Mouse (Mus musculus): ENCODE measurements around the gene Rora. TPM values are rescaled to one million over a fixed set of nuclear protein-coding genes. Genes with fewer than 3 reads are reported as not detected.

Gene Rora
- polyA plus RNA-seq, 1 experiment from 2014 or later = 23.2 TPM

DNA sequence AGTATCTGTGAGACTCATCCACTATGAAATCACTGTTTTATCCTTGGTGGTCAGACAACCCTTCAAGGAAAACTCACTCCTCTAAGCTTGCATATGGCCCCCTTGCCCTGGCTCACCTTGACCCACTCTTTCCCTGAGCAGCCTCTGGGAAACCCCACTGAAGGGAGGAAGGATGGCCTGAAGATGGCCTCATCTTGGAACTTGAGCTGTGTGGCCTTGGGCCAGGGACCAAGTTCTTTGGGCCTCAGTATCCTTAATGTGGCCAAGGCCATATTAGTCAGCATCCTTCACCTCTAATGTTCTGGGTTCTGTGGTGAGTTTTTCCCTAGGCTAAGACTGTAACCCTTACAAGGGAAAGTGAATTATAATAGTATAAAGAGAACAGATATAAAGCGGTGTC is 45.8 kb downstream of the Rora start:
- peaks cover 11% of the 10 kb centered on the region for H3K4me1 ChIP-seq (ENCODE audit: control insufficient read depth, insufficient read depth, low read length)
- H3K4me2 ChIP-seq (ENCODE audit: low read depth, low read length) = no peak overlapping the region
- ATAC-seq (ENCODE audit: low read depth) = no peak
- H3K27me3 ChIP-seq (ENCODE audit: control insufficient read depth, insufficient read depth, low read length) = no peaks in the 10 kb centered on the region
- WGBS = 91% methylated on average over 1 of the region's 1 CpGs
- no peak overlapping the region for H3K27ac ChIP-seq (ENCODE audit: low read depth, low read length)
- H3K36me3 ChIP-seq (ENCODE audit: control insufficient read depth, insufficient read depth, low read length) = no peaks in the 10 kb centered on the region
- no peak overlapping the region for H3K9ac ChIP-seq (replicated peaks; ENCODE audit: low read depth, low read length)
- H3K4me3 ChIP-seq (ENCODE audit: low read depth, low read length) = no peak overlapping the region
- H3K9me3 ChIP-seq (ENCODE audit: control insufficient read depth, low read length) = no peaks in the 10 kb centered on the region

DNA sequence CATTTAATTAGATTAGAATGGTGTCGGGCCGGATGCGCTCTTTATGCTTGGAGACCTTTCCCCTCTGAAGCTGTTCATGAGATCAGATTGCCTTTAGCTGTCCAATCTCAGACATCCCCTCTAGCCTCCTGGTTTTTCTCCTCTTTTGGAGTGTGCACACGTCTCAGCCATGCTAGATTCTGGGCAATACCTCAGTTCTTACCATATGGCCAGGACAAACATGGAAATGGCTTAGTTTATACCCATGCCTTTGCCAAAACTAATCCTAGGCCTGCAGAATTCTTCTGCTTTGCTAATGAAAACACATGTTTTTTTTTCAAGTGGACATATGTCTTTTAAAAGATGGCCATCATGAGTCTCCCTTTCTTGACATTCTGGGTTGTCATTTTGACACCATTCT is 46.3 kb downstream of the Rora start:
- H3K27me3 ChIP-seq (ENCODE audit: control insufficient read depth, insufficient read depth, low read length) = no peaks in the 10 kb centered on the region
- H3K36me3 ChIP-seq (ENCODE audit: control insufficient read depth, insufficient read depth, low read length) = no peaks in the 10 kb centered on the region
- H3K4me1 ChIP-seq (ENCODE audit: control insufficient read depth, insufficient read depth, low read length) = peaks cover 8% of the 10 kb centered on the region
- H3K4me2 ChIP-seq (ENCODE audit: low read depth, low read length) = no peak overlapping the region
- H3K9ac ChIP-seq (replicated peaks; ENCODE audit: low read depth, low read length) = no peak overlapping the region
- H3K9me3 ChIP-seq (ENCODE audit: control insufficient read depth, low read length) = no peaks in the 10 kb centered on the region
- no peak for ATAC-seq (ENCODE audit: low read depth)
- H3K4me3 ChIP-seq (ENCODE audit: low read depth, low read length) = no peak overlapping the region
- 67% methylated on average over 4 of the region's 4 CpGs for WGBS
- H3K27ac ChIP-seq (ENCODE audit: low read depth, low read length) = no peak overlapping the region

- Histone ChIP-seq H3K9ac (replicated peaks; ENCODE audit: low read depth, low read length) (no peak overlapping the region), H3K36me3 (ENCODE audit: control insufficient read depth, insufficient read depth, low read length) (no peaks in the 10 kb centered on the region), H3K27ac (ENCODE audit: low read depth, low read length) (no peak overlapping the region), H3K27me3 (ENCODE audit: control insufficient read depth, insufficient read depth, low read length) (no peaks in the 10 kb centered on the region), H3K4me3 (ENCODE audit: low read depth, low read length) (no peak overlapping the region), H3K4me1 (ENCODE audit: control insufficient read depth, insufficient read depth, low read length) (peaks cover 5% of the 10 kb centered on the region; the same call in 1 of the 2 replicates), H3K9me3 (ENCODE audit: control insufficient read depth, low read length) (no peaks in the 10 kb centered on the region), H3K4me2 (ENCODE audit: low read depth, low read length) (no peak overlapping the region)
- WGBS = 68% methylated on average over 5 of the region's 5 CpGs
- ATAC-seq (ENCODE audit: low read depth) = no peak
These were observed 54.0 kb downstream of the Rora start for GRCm38 (mm10) chr9:68707636-68708035.

DNA sequence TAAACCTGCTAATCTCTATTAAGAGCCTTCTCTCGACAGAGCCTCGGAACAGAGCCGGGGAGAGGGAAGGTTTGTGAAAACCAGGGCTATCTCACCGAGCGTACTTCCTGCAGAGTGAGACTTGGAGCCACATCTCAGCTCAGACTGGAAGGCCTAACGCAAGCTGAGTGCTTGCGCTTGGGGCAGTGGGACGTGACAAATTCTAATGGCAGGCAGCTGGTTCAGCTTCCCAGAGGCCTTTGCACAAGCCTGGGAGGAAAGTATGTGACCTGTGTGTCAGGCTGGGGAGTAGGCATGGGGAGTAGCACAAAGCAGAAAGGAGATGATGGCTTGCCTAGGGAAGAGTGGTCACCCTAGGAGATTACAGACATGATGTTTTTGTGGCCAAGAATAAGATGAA is 55.6 kb downstream of the Rora start:
- Histone ChIP-seq H3K4me1 (ENCODE audit: control insufficient read depth, insufficient read depth, low read length) (peaks cover 5% of the 10 kb centered on the region; the same call in 1 of the 2 replicates), H3K36me3 (ENCODE audit: control insufficient read depth, insufficient read depth, low read length) (no peaks in the 10 kb centered on the region), H3K27ac (ENCODE audit: low read depth, low read length) (no peak overlapping the region), H3K9me3 (ENCODE audit: control insufficient read depth, low read length) (no peaks in the 10 kb centered on the region), H3K9ac (replicated peaks; ENCODE audit: low read depth, low read length) (no peak overlapping the region), H3K27me3 (ENCODE audit: control insufficient read depth, insufficient read depth, low read length) (no peaks in the 10 kb centered on the region), H3K4me2 (ENCODE audit: low read depth, low read length) (no peak overlapping the region), H3K4me3 (ENCODE audit: low read depth, low read length) (no peak overlapping the region)
- no peak for ATAC-seq (ENCODE audit: low read depth)
- WGBS = 66% methylated on average over 8 of the region's 8 CpGs

GRCm38 (mm10) chr9:68710893-68711654 is 57.5 kb downstream of the Rora start:
- 67% methylated on average over 14 of the region's 14 CpGs for whole genome bisulfite sequencing

DNA sequence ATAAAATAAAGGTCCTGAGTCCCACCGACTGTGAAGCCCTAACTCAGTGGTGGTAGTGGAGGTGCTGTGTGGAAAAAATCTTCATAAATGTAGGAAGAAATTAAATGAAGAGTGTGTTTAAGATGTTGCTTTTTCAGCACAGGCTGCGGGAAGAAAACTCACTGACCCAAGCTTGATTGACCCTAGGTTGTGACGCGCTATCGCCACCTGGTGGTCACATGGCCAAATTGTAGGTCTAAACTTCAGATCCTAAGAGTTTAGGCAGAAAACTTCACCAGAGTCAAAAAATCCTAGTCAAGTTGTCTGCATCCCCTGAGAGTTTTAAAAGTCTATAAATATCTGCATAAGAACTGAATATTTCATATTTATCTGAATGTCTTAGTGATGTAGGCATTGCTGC is 63.4 kb downstream of the Rora start:
- no peak overlapping the region for H3K4me3 ChIP-seq (ENCODE audit: low read depth, low read length)
- no peaks in the 10 kb centered on the region for H3K9me3 ChIP-seq (ENCODE audit: control insufficient read depth, low read length)
- no peak overlapping the region for H3K27ac ChIP-seq (ENCODE audit: low read depth, low read length)
- no peak for ATAC-seq (ENCODE audit: low read depth)
- H3K4me2 ChIP-seq (ENCODE audit: low read depth, low read length) = no peak overlapping the region
- no peaks in the 10 kb centered on the region for H3K4me1 ChIP-seq (ENCODE audit: control insufficient read depth, insufficient read depth, low read length)
- WGBS = 23% methylated on average over 5 of the region's 5 CpGs
- H3K36me3 ChIP-seq (ENCODE audit: control insufficient read depth, insufficient read depth, low read length) = no peaks in the 10 kb centered on the region
- no peak overlapping the region for H3K9ac ChIP-seq (replicated peaks; ENCODE audit: low read depth, low read length)
- H3K27me3 ChIP-seq (ENCODE audit: control insufficient read depth, insufficient read depth, low read length) = no peaks in the 10 kb centered on the region

More at GRCm38 (mm10) chr9:68710893-68711654, 57.5 kb downstream of the Rora start:
- Histone ChIP-seq H3K9ac (replicated peaks; ENCODE audit: low read depth, low read length) (no peak overlapping the region), H3K4me3 (ENCODE audit: low read depth, low read length) (no peak overlapping the region), H3K27ac (ENCODE audit: low read depth, low read length) (no peak overlapping the region), H3K4me1 (ENCODE audit: control insufficient read depth, insufficient read depth, low read length) (peaks cover 5% of the 10 kb centered on the region; the same call in 1 of the 2 replicates), H3K9me3 (ENCODE audit: control insufficient read depth, low read length) (no peaks in the 10 kb centered on the region), H3K4me2 (ENCODE audit: low read depth, low read length) (no peak overlapping the region), H3K27me3 (ENCODE audit: control insufficient read depth, insufficient read depth, low read length) (no peaks in the 10 kb centered on the region), H3K36me3 (ENCODE audit: control insufficient read depth, insufficient read depth, low read length) (no peaks in the 10 kb centered on the region)
- no peak for ATAC-seq (ENCODE audit: low read depth)

DNA sequence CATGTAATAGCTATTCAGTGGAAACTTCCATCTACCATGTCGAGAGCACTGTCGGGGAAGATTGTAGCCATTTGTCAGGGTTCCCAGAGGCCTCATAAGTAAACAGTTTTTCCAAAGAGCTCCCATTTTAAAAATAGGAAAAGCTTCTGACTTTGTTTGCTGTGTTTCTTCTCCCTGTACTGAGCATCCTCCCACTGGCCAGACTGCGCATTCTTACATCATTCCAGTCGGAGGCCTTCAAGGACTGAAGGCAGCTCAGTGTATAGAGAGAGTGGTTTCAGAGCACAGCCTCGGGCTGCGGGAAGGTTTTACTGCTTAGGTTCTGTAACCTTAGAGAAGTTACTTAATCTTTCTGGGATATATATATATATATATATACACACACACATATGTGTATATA is 64.8 kb downstream of the Rora start:
- Histone ChIP-seq H3K4me2 (ENCODE audit: low read depth, low read length) (no peak overlapping the region), H3K9ac (replicated peaks; ENCODE audit: low read depth, low read length) (no peak overlapping the region), H3K27me3 (ENCODE audit: control insufficient read depth, insufficient read depth, low read length) (no peaks in the 10 kb centered on the region), H3K9me3 (ENCODE audit: control insufficient read depth, low read length) (no peaks in the 10 kb centered on the region), H3K4me3 (ENCODE audit: low read depth, low read length) (no peak overlapping the region), H3K4me1 (ENCODE audit: control insufficient read depth, insufficient read depth, low read length) (no peaks in the 10 kb centered on the region), H3K36me3 (ENCODE audit: control insufficient read depth, insufficient read depth, low read length) (no peaks in the 10 kb centered on the region), H3K27ac (ENCODE audit: low read depth, low read length) (no peak overlapping the region)
- 73% methylated on average over 6 of the region's 6 CpGs for WGBS
- ATAC-seq (ENCODE audit: low read depth) = no peak

- Histone ChIP-seq H3K27me3 (ENCODE audit: control insufficient read depth, insufficient read depth, low read length) (no peaks in the 10 kb centered on the region), H3K4me2 (ENCODE audit: low read depth, low read length) (no peak overlapping the region), H3K9me3 (ENCODE audit: control insufficient read depth, low read length) (no peaks in the 10 kb centered on the region), H3K4me3 (ENCODE audit: low read depth, low read length) (no peak overlapping the region), H3K4me1 (ENCODE audit: control insufficient read depth, insufficient read depth, low read length) (no peaks in the 10 kb centered on the region), H3K36me3 (ENCODE audit: control insufficient read depth, insufficient read depth, low read length) (no peaks in the 10 kb centered on the region), H3K27ac (ENCODE audit: low read depth, low read length) (no peak overlapping the region), H3K9ac (replicated peaks; ENCODE audit: low read depth, low read length) (no peak overlapping the region)
- no peak for ATAC-seq (ENCODE audit: low read depth)
- 78% methylated on average over 9 of the region's 9 CpGs for WGBS
These were observed 65.7 kb downstream of the Rora start for GRCm38 (mm10) chr9:68719286-68719685.

DNA sequence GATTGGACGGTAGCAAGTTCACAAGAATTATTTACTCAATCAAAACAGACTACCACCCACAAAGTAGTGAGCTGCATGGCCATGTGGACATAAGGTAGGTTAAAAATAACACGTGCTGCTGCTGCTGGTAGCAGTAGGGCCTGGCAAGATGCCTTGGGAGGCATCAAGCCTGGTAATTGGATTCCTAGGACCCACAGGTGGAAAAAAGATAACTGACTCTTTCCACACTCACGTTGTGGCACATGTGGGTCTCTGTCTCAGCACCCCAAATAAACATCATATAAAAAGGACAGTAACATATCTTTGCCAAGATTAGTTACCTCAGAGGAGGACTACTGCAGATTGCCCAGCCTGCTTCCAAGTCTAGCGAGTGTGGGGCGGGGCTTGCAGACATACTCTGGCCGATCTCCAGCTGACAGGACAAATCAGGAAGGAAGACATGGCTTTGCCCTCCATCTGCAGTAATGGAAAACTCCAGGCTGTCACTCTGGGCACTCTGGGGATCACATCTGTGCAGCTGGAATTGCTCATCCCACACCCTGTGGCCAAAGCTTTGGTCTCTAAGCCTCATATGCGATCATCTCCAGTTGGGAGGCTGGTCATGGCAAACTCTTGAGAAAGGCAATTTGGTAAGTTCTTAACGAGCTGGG is 71.2 kb downstream of the Rora start:
- Histone ChIP-seq H3K27me3 (ENCODE audit: control insufficient read depth, insufficient read depth, low read length) (no peaks in the 10 kb centered on the region), H3K9ac (replicated peaks; ENCODE audit: low read depth, low read length) (no peak overlapping the region), H3K4me1 (ENCODE audit: control insufficient read depth, insufficient read depth, low read length) (no peaks in the 10 kb centered on the region), H3K27ac (ENCODE audit: low read depth, low read length) (no peak overlapping the region), H3K4me2 (ENCODE audit: low read depth, low read length) (no peak overlapping the region), H3K36me3 (ENCODE audit: control insufficient read depth, insufficient read depth, low read length) (no peaks in the 10 kb centered on the region), H3K4me3 (ENCODE audit: low read depth, low read length) (no peak overlapping the region), H3K9me3 (ENCODE audit: control insufficient read depth, low read length) (no peaks in the 10 kb centered on the region)
- WGBS = 87% methylated on average over 8 of the region's 8 CpGs
- no peak for ATAC-seq (ENCODE audit: low read depth)

All from neural tube, embryonic 14.5 days (tissue).